Mouse (Mus musculus) E14TG2a.4 (cell line): Measurements from ENCODE around the gene Cpt1c.
"Not testable (repeated sequence)": the region's sequence is repeated elsewhere in the genome, so short reads cannot be mapped to it uniquely, and the experiment has no call there.

Experiments
- H3K27me3 ChIP-seq: 2 replicates; pipeline ENCODE4 v1.6.1; 2014; ENCODE audit warnings: low read length, control low read depth; ENCODE audit not compliant: insufficient read depth
- H3K36me3 ChIP-seq: 2 replicates; pipeline ENCODE4 v1.6.1; 2014; ENCODE audit warnings: low read length, control low read depth; ENCODE audit not compliant: insufficient read depth
- H3K4me1 ChIP-seq: replicated peaks from 2 replicates; pipeline ENCODE4 v1.6.1; 2014; ENCODE audit warnings: low read depth, low read length, control low read depth
- H3K4me3 ChIP-seq: replicated peaks from 2 replicates; pipeline ENCODE4 v1.5.1; 2014; ENCODE audit warnings: mild to moderate bottlenecking, low read length
- H3K9me3 ChIP-seq: 2 replicates; pipeline ENCODE4 v1.6.1; 2014; ENCODE audit warnings: low read length, control low read depth
- CTCF ChIP-seq: conservative IDR thresholded peaks from 2 replicates; pipeline ENCODE4 v1.5.1; 2014; ENCODE audit warnings: low read length
- NANOG ChIP-seq: IDR thresholded peaks from 2 replicates; pipeline ENCODE4 v1.6.1; 2014; ENCODE audit warnings: borderline replicate concordance, low read length, mixed read lengths
- POU5F1 ChIP-seq: IDR thresholded peaks from 2 replicates; pipeline ENCODE4 v1.6.1; 2014; ENCODE audit warnings: low read length, borderline replicate concordance

The Cpt1c gene

GRCm38 (mm10) chr7:44974383-44975116 lies at the start of gene Cpt1c:
Gene Cpt1c (minus strand): TSS chr7:44974851.
- H3K4me1 ChIP-seq = peaks cover 80% of the 10 kb centered on the region
- peak within 1 kb of the TSS; percentile 83 for H3K4me3 ChIP-seq
- H3K9me3 ChIP-seq = no peaks in the 10 kb centered on the region
- H3K27me3 ChIP-seq = no peaks in the 10 kb centered on the region
- TF ChIP-seq NANOG = no peak
- no peak for TF ChIP-seq CTCF
- no peak for TF ChIP-seq POU5F1
- peaks cover 65% of the 10 kb centered on the region for H3K36me3 ChIP-seq

- H3K4me3 ChIP-seq, H3K9me3 ChIP-seq, H3K27me3 ChIP-seq: not testable (repeated sequence)
- Histone ChIP-seq H3K36me3 (peaks cover 34% of the 10 kb centered on the region), H3K4me1 (peaks cover 61% of the 10 kb centered on the region)
Measured at GRCm38 (mm10) chr7:45023711-45024110, 49.1 kb upstream of the Cpt1c start.

- TF ChIP-seq CTCF = no peak
- no peak for TF ChIP-seq POU5F1
- no peak for TF ChIP-seq NANOG
Measured at GRCm38 (mm10) chr7:45020225-45020624, 45.6 kb upstream of the Cpt1c start.

GRCm38 (mm10) chr7:45019031-45019571 lies 44.5 kb upstream of the Cpt1c start:
- Histone ChIP-seq H3K4me1 (peaks cover 45% of the 10 kb centered on the region), H3K27me3 (no peaks in the 10 kb centered on the region; the same call in 1 of the 2 replicates)
- TF ChIP-seq POU5F1 = no peak
- TF ChIP-seq NANOG = no peak
- TF ChIP-seq CTCF = no peak

More at GRCm38 (mm10) chr7:45020225-45020624, 45.6 kb upstream of the Cpt1c start:
- Histone ChIP-seq H3K9me3 (no peaks in the 10 kb centered on the region), H3K36me3 (peaks cover 9% of the 10 kb centered on the region), H3K27me3 (no peaks in the 10 kb centered on the region; the same call in 1 of the 2 replicates), H3K4me3 (no peak overlapping the region), H3K4me1 (peaks cover 46% of the 10 kb centered on the region)

GRCm38 (mm10) chr7:45017242-45018061 lies 42.8 kb upstream of the Cpt1c start, which contains the start of gene Rras:
Gene Rras (plus strand): TSS chr7:45017961.
- no peaks in the 10 kb centered on the region; the same call in 1 of the 2 replicates for H3K27me3 ChIP-seq
- TF ChIP-seq CTCF (no peak), POU5F1 (peak; percentile 78; the same call in 1 of the 2 replicates)
- H3K9me3 ChIP-seq = no peaks in the 10 kb centered on the region
- H3K4me3 ChIP-seq = peak within 1 kb of the TSS; percentile 99
- peaks cover 28% of the 10 kb centered on the region for H3K36me3 ChIP-seq
- peaks cover 59% of the 10 kb centered on the region for H3K4me1 ChIP-seq

More at GRCm38 (mm10) chr7:45019031-45019571, 44.5 kb upstream of the Cpt1c start:
- Histone ChIP-seq H3K4me3 (peak overlapping the region; percentile 99), H3K9me3 (no peaks in the 10 kb centered on the region), H3K36me3 (peaks cover 12% of the 10 kb centered on the region)

- Histone ChIP-seq H3K4me1 (peaks cover 63% of the 10 kb centered on the region), H3K27me3 (no peaks in the 10 kb centered on the region; the same call in 1 of the 2 replicates), H3K9me3 (no peaks in the 10 kb centered on the region), H3K4me3 (peak overlapping the region; percentile 99), H3K36me3 (peaks cover 35% of the 10 kb centered on the region)
- TF ChIP-seq CTCF (no peak), POU5F1 (no peak), NANOG (no peak)
Measured at GRCm38 (mm10) chr7:45016761-45017160, 42.1 kb upstream of the Cpt1c start.

GRCm38 (mm10) chr7:45015957-45016612 lies 41.4 kb upstream of the Cpt1c start, which contains the start of gene Scaf1:
Gene Scaf1 (minus strand): TSS chr7:45016363.
- H3K4me1 ChIP-seq = peaks cover 67% of the 10 kb centered on the region
- H3K4me3 ChIP-seq = peak within 1 kb of the TSS; percentile 99
- no peaks in the 10 kb centered on the region; the same call in 1 of the 2 replicates for H3K27me3 ChIP-seq
- H3K36me3 ChIP-seq = peaks cover 38% of the 10 kb centered on the region
- no peaks in the 10 kb centered on the region for H3K9me3 ChIP-seq
- TF ChIP-seq POU5F1 (no peak), CTCF (no peak), NANOG (no peak)
